Mouse (Mus musculus) embryonic facial prominence, embryonic 14.5 days (tissue): ENCODE measurements around the gene Rps6kb2. TPM values are rescaled to one million over a fixed set of nuclear protein-coding genes. Genes with fewer than 3 reads are reported as not detected.

Experiments
- ATAC-seq: fragments of 200-750 bp; cut with Nextera tagmentation; 2 replicates; pipeline ENCODE4 v1.8.0; 2017; ENCODE audit warnings: low read depth, moderate number of reproducible peaks, moderate TSS enrichment
- DNase-seq: peaks from one replicate; pipeline ENCODE4 v3.0.0-alpha.2; 2015; ENCODE audit warnings: low spot score
- H3K27ac ChIP-seq: fragments of 300-500 bp; sonication (generic); replicated peaks from 2 replicates; pipeline ENCODE4 v1.5.1; 2014; ENCODE audit warnings: low read depth, mild to moderate bottlenecking, low read length, moderate library complexity
- H3K27me3 ChIP-seq: fragments of 300-500 bp; sonication (generic); replicated peaks from 2 replicates; pipeline ENCODE4 v1.6.1; 2014; ENCODE audit warnings: low read length; ENCODE audit not compliant: control insufficient read depth, insufficient read depth
- H3K36me3 ChIP-seq: fragments of 300-500 bp; sonication (generic); 2 replicates; pipeline ENCODE4 v1.6.1; 2014; ENCODE audit warnings: low read length, mixed read lengths; ENCODE audit not compliant: control insufficient read depth, insufficient read depth
- H3K4me1 ChIP-seq: fragments of 300-500 bp; sonication (generic); 2 replicates; pipeline ENCODE4 v1.6.1; 2014; ENCODE audit warnings: antibody characterized with exemption, low read length; ENCODE audit not compliant: control insufficient read depth, insufficient read depth
- H3K4me2 ChIP-seq: fragments of 300-500 bp; sonication (generic); 2 replicates; pipeline ENCODE4 v1.6.1; 2014; ENCODE audit warnings: low read depth, mild to moderate bottlenecking, low read length, moderate library complexity, mixed read lengths
- H3K4me3 ChIP-seq: fragments of 300-500 bp; sonication (generic); 2 replicates; pipeline ENCODE4 v1.5.1; 2014; ENCODE audit warnings: low read depth, mild to moderate bottlenecking, low read length
- H3K9ac ChIP-seq: fragments of 300-500 bp; sonication (generic); 2 replicates; pipeline ENCODE4 v1.6.1; 2014; ENCODE audit warnings: low read depth, mild to moderate bottlenecking, low read length, moderate library complexity, mixed read lengths
- H3K9me3 ChIP-seq: fragments of 300-500 bp; sonication (generic); 2 replicates; pipeline ENCODE4 v1.6.1; 2016; ENCODE audit warnings: low read length; ENCODE audit not compliant: control insufficient read depth
- WGBS: fragments of 180-500 bp; shearing (Covaris S2); extraction: QIAGEN DNeasy Blood & Tissue Kit; methylation state at CpG from one replicate; pipeline ENCODE4 v1.1.7; 2014; 5-methylcytosine and 5-hydroxymethylcytosine counted together
- polyA plus RNA-seq: library from polyadenylated mRNA; unstranded; fragments of >200 nt; fragmentation: Nextera tagmentation; extraction: Ambion mirVana; gene quantifications from 2 replicates; pipeline ENCODE4 v1.2.1, GENCODE M21; 2014

Rps6kb2 gene
- polyA plus RNA-seq, 1 experiment from 2014 or later, result 34.1 TPM

GRCm38 (mm10) chr19:4147782-4148490 lies 15.2 kb downstream of the Rps6kb2 start:
- DNase-seq (no peak), ATAC-seq (no peak)
- no peaks in the 10 kb centered on the region for H3K9me3 ChIP-seq
- peak overlapping the region; percentile 90 for H3K9ac ChIP-seq
- peak overlapping the region; percentile 44; the same call in 1 of the 2 replicates for H3K27ac ChIP-seq
- peak overlapping the region; percentile 87 for H3K4me3 ChIP-seq
- H3K27me3 ChIP-seq, result no peaks in the 10 kb centered on the region
- peaks cover 28% of the 10 kb centered on the region for H3K36me3 ChIP-seq
- 32% methylated on average over 9 of the region's 9 CpGs for WGBS
- peaks cover 11% of the 10 kb centered on the region; the same call in 1 of the 2 replicates for H3K4me1 ChIP-seq
- H3K4me2 ChIP-seq, result peak overlapping the region; percentile 75

- H3K27me3 ChIP-seq, result no peaks in the 10 kb centered on the region
- H3K9ac ChIP-seq, result no peak overlapping the region
- ATAC-seq (no peak), DNase-seq (no peak)
- H3K27ac ChIP-seq, result no peak overlapping the region
- H3K4me1 ChIP-seq, result peaks cover 11% of the 10 kb centered on the region; the same call in 1 of the 2 replicates
- H3K9me3 ChIP-seq, result no peaks in the 10 kb centered on the region
- 49% methylated on average over 3 of the region's 3 CpGs for WGBS
- H3K4me3 ChIP-seq, result no peak overlapping the region
- H3K4me2 ChIP-seq, result no peak overlapping the region
- H3K36me3 ChIP-seq, result peaks cover 19% of the 10 kb centered on the region
Observed at GRCm38 (mm10) chr19:4147022-4147405, 16.1 kb downstream of the Rps6kb2 start.

GRCm38 (mm10) chr19:4146366-4147021 lies 16.7 kb downstream of the Rps6kb2 start:
- H3K4me3 ChIP-seq, result no peak overlapping the region
- no peak for ATAC-seq

GRCm38 (mm10) chr19:4145936-4146335 lies 17.2 kb downstream of the Rps6kb2 start:
- Histone ChIP-seq H3K4me1 (peaks cover 11% of the 10 kb centered on the region; the same call in 1 of the 2 replicates), H3K4me2 (no peak overlapping the region), H3K4me3 (no peak overlapping the region), H3K36me3 (peaks cover 12% of the 10 kb centered on the region), H3K9me3 (no peaks in the 10 kb centered on the region), H3K27me3 (no peaks in the 10 kb centered on the region), H3K9ac (no peak overlapping the region), H3K27ac (no peak overlapping the region)
- ATAC-seq (no peak), DNase-seq (no peak)
- 90% methylated on average over 5 of the region's 5 CpGs for WGBS

More at GRCm38 (mm10) chr19:4146366-4147021, 16.7 kb downstream of the Rps6kb2 start:
- H3K4me1 ChIP-seq, result peaks cover 11% of the 10 kb centered on the region; the same call in 1 of the 2 replicates
- no peak for DNase-seq
- H3K36me3 ChIP-seq, result peaks cover 17% of the 10 kb centered on the region
- WGBS, result 59% methylated on average over 12 of the region's 12 CpGs
- H3K4me2 ChIP-seq, result no peak overlapping the region
- no peak overlapping the region for H3K9ac ChIP-seq
- no peaks in the 10 kb centered on the region for H3K9me3 ChIP-seq
- H3K27me3 ChIP-seq, result no peaks in the 10 kb centered on the region
- H3K27ac ChIP-seq, result no peak overlapping the region

GRCm38 (mm10) chr19:4144550-4145498 lies 18.3 kb downstream of the Rps6kb2 start:
- H3K9me3 ChIP-seq, result no peaks in the 10 kb centered on the region
- WGBS, result 72% methylated on average over 16 of the region's 16 CpGs
- DNase-seq (no peak), ATAC-seq (no peak)
- H3K36me3 ChIP-seq, result peaks cover under 1% of the 10 kb centered on the region; the same call in 1 of the 2 replicates
- no peak overlapping the region for H3K4me2 ChIP-seq
- no peak overlapping the region for H3K9ac ChIP-seq
- H3K4me1 ChIP-seq, result peaks cover 11% of the 10 kb centered on the region; the same call in 1 of the 2 replicates
- H3K27ac ChIP-seq, result no peak overlapping the region
- H3K4me3 ChIP-seq, result no peak overlapping the region
- H3K27me3 ChIP-seq, result no peaks in the 10 kb centered on the region

GRCm38 (mm10) chr19:4143759-4144268 lies 19.3 kb downstream of the Rps6kb2 start, which contains the start of gene Cabp4:
Cabp4 (minus strand) TSS chr19:4144033.
- H3K4me1 ChIP-seq, result peaks cover 5% of the 10 kb centered on the region; the same call in 1 of the 2 replicates
- no peak for DNase-seq
- no peaks in the 10 kb centered on the region for H3K36me3 ChIP-seq
- H3K27ac ChIP-seq, result no peak within 1 kb of the TSS
- H3K4me2 ChIP-seq, result no peak within 1 kb of the TSS
- no peaks in the 10 kb centered on the region for H3K9me3 ChIP-seq
- no peak within 1 kb of the TSS for H3K9ac ChIP-seq
- WGBS, result 88% methylated on average over 7 of the region's 7 CpGs
- no peak for ATAC-seq
- H3K4me3 ChIP-seq, result no peak within 1 kb of the TSS
- no peaks in the 10 kb centered on the region for H3K27me3 ChIP-seq

- Histone ChIP-seq H3K36me3 (no peaks in the 10 kb centered on the region), H3K27me3 (no peaks in the 10 kb centered on the region), H3K9me3 (no peaks in the 10 kb centered on the region), H3K4me3 (no peak overlapping the region), H3K9ac (no peak overlapping the region), H3K4me1 (no peaks in the 10 kb centered on the region), H3K4me2 (no peak overlapping the region), H3K27ac (no peak overlapping the region)
- 89% methylated on average over 18 of the region's 18 CpGs for WGBS
- DNase-seq (no peak), ATAC-seq (no peak)
Observed at GRCm38 (mm10) chr19:4142416-4143173, 20.6 kb downstream of the Rps6kb2 start.
